Mouse (Mus musculus) liver, embryonic 13.5 days (tissue): ENCODE data around the gene Hist1h4k. TPM values are rescaled to one million over a fixed set of nuclear protein-coding genes. Genes with fewer than 3 reads are reported as not detected.
A peak's percentile ranks its signal among the peaks of the same experiment; 100 is the strongest.
"Not testable (repeated sequence)": the region's sequence is repeated elsewhere in the genome, so short reads cannot be mapped to it uniquely, and the experiment has no call there.

Experiments
- ATAC-seq: fragments of 200-750 bp; cut with Nextera tagmentation; 2 replicates; pipeline ENCODE4 v1.8.0; 2017; ENCODE audit warnings: low read depth, mild to moderate bottlenecking, moderate number of reproducible peaks, moderate library complexity
- DNase-seq: peaks from one replicate; pipeline ENCODE4 v3.0.0; 2022
- H3K27ac ChIP-seq: fragments of 300-500 bp; sonication (generic); 2 replicates; pipeline ENCODE4 v1.5.1; 2015; ENCODE audit warnings: moderate library complexity, mild to moderate bottlenecking, inconsistent platforms
- H3K27me3 ChIP-seq: fragments of 300-500 bp; sonication (generic); 2 replicates; pipeline ENCODE4 v1.6.1; 2015; ENCODE audit warnings: mild to moderate bottlenecking, inconsistent platforms
- H3K36me3 ChIP-seq: fragments of 300-500 bp; sonication (generic); 2 replicates; pipeline ENCODE4 v1.6.1; 2015; ENCODE audit warnings: mild to moderate bottlenecking, inconsistent platforms
- H3K4me1 ChIP-seq: fragments of 300-500 bp; sonication (generic); replicated peaks from 2 replicates; pipeline ENCODE4 v1.6.1; 2015; ENCODE audit warnings: inconsistent platforms
- H3K4me2 ChIP-seq: fragments of 300-500 bp; sonication (generic); 2 replicates; pipeline ENCODE4 v1.6.1; 2015; ENCODE audit warnings: inconsistent platforms, mild to moderate bottlenecking, moderate library complexity
- H3K4me3 ChIP-seq: fragments of 300-500 bp; sonication (generic); replicated peaks from 2 replicates; pipeline ENCODE4 v1.5.1; 2015; ENCODE audit warnings: mild to moderate bottlenecking, inconsistent platforms
- H3K9ac ChIP-seq: fragments of 300-500 bp; sonication (generic); 2 replicates; pipeline ENCODE4 v1.6.1; 2015; ENCODE audit warnings: mild to moderate bottlenecking, inconsistent platforms
- H3K9me3 ChIP-seq: fragments of 300-500 bp; sonication (generic); replicated peaks from 2 replicates; pipeline ENCODE4 v1.6.1; 2016; ENCODE audit warnings: inconsistent platforms
- WGBS: fragments of 180-500 bp; shearing (Covaris S2); methylation state at CpG from one replicate; pipeline ENCODE4 v1.1.7; 2015; ENCODE audit not compliant: insufficient replicate concordance; 5-methylcytosine and 5-hydroxymethylcytosine counted together
- polyA plus RNA-seq: library from polyadenylated mRNA; unstranded; fragments of >200 nt; fragmentation: Nextera tagmentation; extraction: Ambion mirVana; gene quantifications from 2 replicates; pipeline ENCODE4 v1.2.1, GENCODE M21; 2015

Hist1h4k gene
- polyA plus RNA-seq, 1 experiment from 2014 or later = 5.6 TPM

DNA sequence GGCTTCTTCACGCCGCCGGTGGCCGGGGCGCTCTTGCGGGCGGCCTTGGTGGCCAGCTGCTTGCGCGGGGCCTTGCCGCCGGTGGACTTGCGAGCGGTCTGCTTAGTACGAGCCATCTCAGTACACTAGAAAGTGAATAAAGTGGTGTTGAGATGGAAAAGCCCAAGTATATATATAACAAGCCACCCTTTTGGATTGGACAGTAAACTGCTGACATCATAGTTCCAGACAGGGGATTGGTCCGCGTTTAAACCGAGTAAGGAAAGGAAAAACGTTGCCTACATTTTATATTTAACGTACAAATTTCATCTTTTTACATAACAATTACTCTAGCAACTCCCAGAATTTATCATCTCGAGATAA, 32.9 kb upstream of the Hist1h4k start, which contains the start of gene Hist1h3i:
TSS of gene Hist1h3i (minus strand) at position 116 of the 363 bp plus-strand sequence.
- DNase-seq (peak; percentile 76), ATAC-seq (peak; percentile 39)
- Histone ChIP-seq H3K4me3 (peak within 1 kb of the TSS; percentile 60), H3K9me3 (no peaks in the 10 kb centered on the region), H3K4me2 (peak within 1 kb of the TSS; percentile 74), H3K27ac (peak within 1 kb of the TSS; percentile 100), H3K4me1 (peaks cover 47% of the 10 kb centered on the region), H3K9ac (peak within 1 kb of the TSS; percentile 84), H3K27me3 (no peaks in the 10 kb centered on the region), H3K36me3 (no peaks in the 10 kb centered on the region)
- under 1% methylated on average over 13 of the region's 20 CpGs for WGBS

DNA sequence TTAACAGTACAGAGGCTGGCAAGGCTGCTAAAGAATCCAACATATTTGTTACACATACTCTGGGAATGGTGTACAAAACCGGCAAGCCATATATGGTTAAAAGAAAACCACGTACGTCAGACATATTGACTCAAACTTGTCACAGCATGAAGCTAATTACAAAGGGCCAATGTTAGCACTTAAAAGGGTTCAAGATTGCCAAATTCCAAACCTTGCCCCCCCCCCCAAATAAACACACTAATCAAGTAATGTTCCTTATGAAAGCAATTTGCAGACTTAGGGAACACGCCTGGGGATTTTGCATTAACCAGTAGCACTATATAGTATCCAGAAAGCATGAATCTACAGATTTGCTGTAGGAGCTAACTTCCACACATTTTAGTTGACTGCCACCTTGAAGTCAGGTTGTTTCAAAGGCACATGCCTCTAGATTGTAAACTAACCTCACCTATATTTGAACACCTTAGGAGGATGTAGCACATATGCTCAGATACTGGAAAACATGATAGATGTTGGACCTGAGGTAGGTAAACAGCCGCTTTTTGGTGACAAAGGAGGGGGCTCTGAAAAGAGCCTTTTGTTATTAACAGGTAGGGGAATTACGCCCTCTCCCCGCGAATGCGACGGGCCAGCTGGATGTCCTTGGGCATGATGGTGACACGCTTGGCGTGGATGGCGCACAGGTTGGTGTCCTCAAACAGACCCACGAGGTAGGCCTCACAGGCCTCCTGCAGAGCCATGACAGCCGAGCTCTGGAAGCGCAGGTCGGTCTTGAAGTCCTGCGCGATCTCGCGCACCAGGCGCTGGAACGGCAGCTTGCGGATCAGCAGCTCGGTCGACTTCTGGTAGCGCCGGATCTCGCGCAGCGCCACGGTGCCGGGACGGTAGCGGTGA, 32.3 kb upstream of the Hist1h4k start:
- peak; percentile 68 for DNase-seq
- 1% methylated on average over 15 of the region's 35 CpGs for WGBS
- peak; percentile 4 for ATAC-seq
- H3K27me3 ChIP-seq, H3K36me3 ChIP-seq, H3K9me3 ChIP-seq: not testable (repeated sequence)
- peak overlapping the region; percentile 74 for H3K4me2 ChIP-seq
- peaks cover 47% of the 10 kb centered on the region for H3K4me1 ChIP-seq
- peak overlapping the region; percentile 100 for H3K27ac ChIP-seq
- peak overlapping the region; percentile 78 for H3K9ac ChIP-seq
- peak overlapping the region; percentile 60 for H3K4me3 ChIP-seq

DNA sequence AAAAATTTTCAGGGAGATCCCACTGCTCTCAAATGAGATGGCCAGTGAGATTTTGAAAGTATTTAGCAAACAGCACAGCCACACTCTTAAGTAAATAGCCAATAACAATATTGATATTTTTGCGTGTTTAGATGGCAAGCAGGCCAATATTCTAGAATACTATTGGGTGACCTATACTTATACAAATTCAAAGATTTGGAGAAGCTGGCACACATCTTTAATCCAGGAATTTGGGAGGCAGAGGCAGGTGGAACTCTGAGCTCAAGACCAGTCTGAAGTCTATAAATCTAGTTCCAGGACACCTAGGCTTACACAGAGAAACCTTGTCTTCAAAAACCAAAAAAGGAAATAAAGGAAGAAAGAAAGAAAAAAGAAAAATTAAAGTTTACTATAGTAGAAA, 31.3 kb upstream of the Hist1h4k start:
- H3K27ac ChIP-seq = peak overlapping the region; percentile 100
- H3K4me1 ChIP-seq = peaks cover 56% of the 10 kb centered on the region
- H3K9ac ChIP-seq = peak overlapping the region; percentile 64
- no peaks in the 10 kb centered on the region for H3K9me3 ChIP-seq
- 75% methylated on average over 1 of the region's 1 CpGs for WGBS
- DNase-seq = no peak
- no peak for ATAC-seq
- H3K4me3 ChIP-seq = peak overlapping the region; percentile 35; the same call in 1 of the 2 replicates
- no peaks in the 10 kb centered on the region for H3K36me3 ChIP-seq
- peak overlapping the region; percentile 74 for H3K4me2 ChIP-seq
- H3K27me3 ChIP-seq = no peaks in the 10 kb centered on the region

DNA sequence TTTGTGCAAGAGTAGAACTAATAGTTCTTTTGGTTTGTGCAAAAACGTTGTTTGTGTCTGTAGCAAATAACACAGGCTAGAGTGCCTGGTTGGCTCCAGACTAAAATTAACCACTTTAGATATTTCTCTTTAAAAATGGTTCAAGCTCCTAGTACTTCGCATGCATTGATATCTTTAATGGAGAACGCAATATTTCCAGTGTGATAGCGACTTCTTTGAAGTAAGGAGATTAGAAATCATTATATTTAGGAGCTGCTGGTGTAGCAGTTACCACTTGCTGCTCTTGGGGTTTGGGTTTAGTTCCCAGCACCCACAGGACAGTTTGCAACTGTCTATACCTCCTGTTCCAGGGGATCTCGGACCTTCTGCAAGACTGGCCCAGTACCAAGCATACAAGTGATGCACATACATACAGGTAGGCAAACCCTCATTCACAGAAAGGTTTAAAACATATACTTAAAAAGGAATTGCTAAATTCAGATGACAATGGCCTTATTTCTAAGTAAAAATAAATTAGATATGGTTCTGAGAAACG, 30.8 kb upstream of the Hist1h4k start:
- Histone ChIP-seq H3K4me1 (peaks cover 59% of the 10 kb centered on the region), H3K4me3 (peak overlapping the region; percentile 73), H3K27ac (peak overlapping the region; percentile 100), H3K4me2 (peak overlapping the region; percentile 91), H3K27me3 (no peaks in the 10 kb centered on the region), H3K9ac (peak overlapping the region; percentile 93), H3K36me3 (no peaks in the 10 kb centered on the region), H3K9me3 (no peaks in the 10 kb centered on the region)
- no peak for ATAC-seq
- 29% methylated on average over 6 of the region's 6 CpGs for WGBS
- DNase-seq = no peak

DNA sequence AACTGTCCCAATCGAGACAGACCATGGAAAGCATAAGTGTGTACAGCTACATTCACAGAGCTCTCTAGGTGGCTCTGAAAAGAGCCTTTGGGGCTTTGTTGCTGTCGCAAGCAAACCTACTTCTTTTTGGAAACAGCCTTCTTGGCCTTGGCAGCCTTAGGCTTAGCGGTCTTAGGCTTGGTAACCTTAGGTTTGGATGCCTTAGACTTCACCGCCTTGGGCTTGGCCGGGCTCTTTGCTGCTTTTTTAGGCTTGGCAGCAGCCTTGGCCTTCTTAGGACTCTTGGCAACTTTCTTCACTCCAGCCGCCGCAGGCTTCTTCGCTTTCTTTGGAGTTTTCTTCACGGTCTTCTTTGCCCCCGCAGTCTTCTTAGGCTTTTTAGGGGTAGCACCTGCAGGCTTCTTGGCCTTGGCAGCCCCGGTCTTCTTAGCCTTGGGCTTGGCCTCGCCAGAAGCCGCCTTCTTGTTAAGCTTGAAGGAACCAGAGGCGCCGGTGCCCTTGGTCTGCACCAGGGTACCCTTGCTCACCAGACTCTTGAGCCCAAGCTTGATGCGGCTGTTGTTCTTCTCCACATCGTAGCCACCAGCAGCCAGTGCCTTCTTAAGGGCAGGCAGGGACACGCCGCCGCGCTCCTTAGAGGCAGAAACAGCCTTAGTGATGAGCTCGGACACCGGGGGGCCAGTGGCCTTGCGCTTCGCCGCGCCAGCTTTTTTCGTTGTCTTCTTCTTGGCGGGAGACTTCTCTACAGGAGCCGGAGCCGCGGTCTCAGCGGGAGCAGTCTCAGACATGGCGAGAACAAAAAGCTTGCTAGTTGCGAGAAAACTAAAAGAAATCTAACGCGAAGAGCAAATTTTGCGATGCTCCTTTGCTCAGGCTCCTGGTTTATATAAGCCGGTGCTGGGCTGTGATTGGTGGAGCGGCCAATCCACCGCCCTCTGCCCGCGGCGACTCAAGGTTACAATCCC, 29.7 kb upstream of the Hist1h4k start, which contains the start of gene Hist1h1b:
TSS of gene Hist1h1b (minus strand) at position 859 of the 965 bp plus-strand sequence.
- H3K4me3 ChIP-seq = peak within 1 kb of the TSS; percentile 73
- ATAC-seq (peak; percentile 54), DNase-seq (peak; percentile 87)
- peaks cover 57% of the 10 kb centered on the region for H3K4me1 ChIP-seq
- H3K9me3 ChIP-seq = no peaks in the 10 kb centered on the region
- peak within 1 kb of the TSS; percentile 93 for H3K9ac ChIP-seq
- H3K36me3 ChIP-seq = no peaks in the 10 kb centered on the region
- H3K27ac ChIP-seq = peak within 1 kb of the TSS; percentile 100
- no peaks in the 10 kb centered on the region for H3K27me3 ChIP-seq
- peak within 1 kb of the TSS; percentile 91 for H3K4me2 ChIP-seq
- WGBS = under 1% methylated on average over 44 of the region's 44 CpGs

DNA sequence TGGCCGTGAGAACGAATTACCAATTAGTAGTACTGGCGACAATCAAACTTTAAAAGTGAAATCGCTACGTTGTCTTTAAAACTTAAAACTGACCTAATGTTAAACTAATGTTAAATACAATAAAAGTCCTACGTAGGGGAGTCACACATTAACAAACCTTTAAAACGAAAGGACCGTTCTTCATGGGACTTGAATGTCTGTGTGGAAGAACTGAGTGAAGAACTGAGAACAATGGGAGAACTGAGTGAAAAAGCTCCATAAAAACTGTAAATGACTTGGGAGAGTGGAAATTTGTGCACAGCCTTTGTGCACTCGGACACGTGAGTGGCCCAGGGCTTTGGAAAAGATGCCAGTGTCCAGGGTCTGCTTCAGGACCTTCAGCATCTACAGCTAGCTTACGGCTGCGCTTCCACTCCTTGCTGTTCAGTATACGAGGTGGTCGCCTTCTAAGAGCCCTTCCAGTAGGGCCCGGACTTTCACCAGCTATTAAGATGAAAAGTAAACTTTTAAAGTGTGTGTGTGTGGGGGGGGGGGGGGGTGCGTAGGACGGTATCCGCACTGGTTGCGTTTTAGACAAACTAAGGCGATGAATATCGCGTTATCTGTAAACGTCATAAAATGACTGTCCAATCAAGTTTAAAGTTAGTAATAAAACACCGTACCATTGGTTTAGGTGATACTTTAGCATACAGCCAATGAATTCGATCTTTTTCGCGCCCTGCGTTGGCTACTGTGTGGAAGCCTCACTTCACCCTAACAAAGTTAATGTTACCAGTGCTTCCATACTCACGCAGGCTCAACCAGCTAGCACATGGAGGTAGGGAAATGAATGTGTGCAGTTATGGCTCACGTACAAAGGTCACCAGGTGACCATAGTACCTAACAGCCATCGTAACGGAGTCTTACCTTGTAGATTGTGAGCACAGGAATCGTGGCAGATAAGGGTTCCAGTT, 28.8 kb upstream of the Hist1h4k start:
- H3K4me2 ChIP-seq = peak overlapping the region; percentile 91
- DNase-seq (peak; percentile 78), ATAC-seq (peak; percentile 70)
- H3K27ac ChIP-seq = peak overlapping the region; percentile 100
- no peaks in the 10 kb centered on the region for H3K27me3 ChIP-seq
- H3K9ac ChIP-seq = peak overlapping the region; percentile 93
- WGBS = 3% methylated on average over 33 of the region's 33 CpGs
- 0 out of 2 replicates have a peak, but pooled peaks cover 3% of the 10 kb centered on the region for H3K36me3 ChIP-seq
- peak overlapping the region; percentile 73 for H3K4me3 ChIP-seq
- peaks cover 54% of the 10 kb centered on the region for H3K4me1 ChIP-seq
- H3K9me3 ChIP-seq = no peaks in the 10 kb centered on the region

DNA sequence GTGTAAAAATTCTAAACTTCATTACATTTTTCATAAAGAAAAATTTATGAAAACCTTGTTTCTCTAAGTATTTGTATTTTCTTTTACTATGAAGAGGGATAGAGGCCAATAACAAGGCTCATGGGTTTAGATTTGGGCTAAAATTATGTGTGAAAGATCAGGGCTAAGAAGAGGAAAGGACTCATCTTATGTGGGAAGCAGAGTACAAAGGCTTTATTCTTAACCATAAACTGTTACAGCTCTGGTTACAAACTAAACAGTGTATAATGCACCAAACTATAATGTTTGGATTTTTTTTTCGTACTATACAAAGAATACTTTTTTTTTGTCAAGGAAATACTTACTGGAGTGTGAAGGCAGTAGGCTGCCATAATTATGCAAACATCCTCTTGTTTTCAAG, 5.4 kb upstream of the Hist1h4k start:
- peak overlapping the region; percentile 70 for H3K9ac ChIP-seq
- ATAC-seq (no peak), DNase-seq (no peak)
- no peaks in the 10 kb centered on the region for H3K27me3 ChIP-seq
- peak overlapping the region; percentile 64 for H3K4me2 ChIP-seq
- H3K9me3 ChIP-seq = no peaks in the 10 kb centered on the region
- peak overlapping the region; percentile 50 for H3K4me3 ChIP-seq
- H3K27ac ChIP-seq = peak overlapping the region; percentile 99
- no peaks in the 10 kb centered on the region for H3K36me3 ChIP-seq
- WGBS = 78% methylated on average over 1 of the region's 1 CpGs
- peaks cover 27% of the 10 kb centered on the region for H3K4me1 ChIP-seq

DNA sequence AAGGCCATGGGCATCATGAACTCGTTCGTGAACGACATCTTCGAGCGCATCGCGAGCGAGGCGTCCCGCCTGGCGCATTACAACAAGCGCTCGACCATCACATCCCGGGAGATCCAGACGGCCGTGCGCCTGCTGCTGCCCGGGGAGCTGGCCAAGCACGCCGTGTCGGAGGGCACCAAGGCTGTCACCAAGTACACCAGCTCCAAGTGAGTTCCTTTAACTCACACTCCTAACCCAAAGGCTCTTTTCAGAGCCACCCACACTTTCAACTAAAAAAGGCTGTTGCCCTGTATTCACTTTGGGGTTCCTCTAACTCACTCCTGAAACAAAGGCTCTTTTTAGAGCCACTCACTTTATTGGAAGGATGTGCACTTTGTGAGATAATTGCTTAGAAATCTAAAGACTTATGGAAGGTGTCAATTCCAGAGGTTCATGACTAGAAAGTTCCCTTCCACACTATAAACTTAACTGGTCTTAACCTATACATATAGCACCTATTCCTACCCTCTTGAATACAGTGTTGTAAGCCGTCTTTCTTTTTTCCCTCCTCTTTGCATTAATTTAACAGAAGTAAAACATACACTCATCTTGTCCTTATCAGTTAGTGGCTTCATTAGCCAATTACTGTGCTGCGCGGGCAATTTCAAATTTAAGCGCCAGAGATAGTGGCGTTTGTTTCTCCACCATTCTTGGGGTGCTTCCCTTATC, 4.1 kb upstream of the Hist1h4k start:
- peak overlapping the region; percentile 99 for H3K27ac ChIP-seq
- H3K9ac ChIP-seq = peak overlapping the region; percentile 75
- not testable (repeated sequence) for H3K27me3 ChIP-seq, H3K9me3 ChIP-seq, H3K36me3 ChIP-seq
- peak; percentile 20 for ATAC-seq
- peaks cover 27% of the 10 kb centered on the region for H3K4me1 ChIP-seq
- WGBS = under 1% methylated on average over 20 of the region's 26 CpGs
- peak overlapping the region; percentile 78 for H3K4me2 ChIP-seq
- DNase-seq = peak; percentile 61
- peak overlapping the region; percentile 56 for H3K4me3 ChIP-seq

DNA sequence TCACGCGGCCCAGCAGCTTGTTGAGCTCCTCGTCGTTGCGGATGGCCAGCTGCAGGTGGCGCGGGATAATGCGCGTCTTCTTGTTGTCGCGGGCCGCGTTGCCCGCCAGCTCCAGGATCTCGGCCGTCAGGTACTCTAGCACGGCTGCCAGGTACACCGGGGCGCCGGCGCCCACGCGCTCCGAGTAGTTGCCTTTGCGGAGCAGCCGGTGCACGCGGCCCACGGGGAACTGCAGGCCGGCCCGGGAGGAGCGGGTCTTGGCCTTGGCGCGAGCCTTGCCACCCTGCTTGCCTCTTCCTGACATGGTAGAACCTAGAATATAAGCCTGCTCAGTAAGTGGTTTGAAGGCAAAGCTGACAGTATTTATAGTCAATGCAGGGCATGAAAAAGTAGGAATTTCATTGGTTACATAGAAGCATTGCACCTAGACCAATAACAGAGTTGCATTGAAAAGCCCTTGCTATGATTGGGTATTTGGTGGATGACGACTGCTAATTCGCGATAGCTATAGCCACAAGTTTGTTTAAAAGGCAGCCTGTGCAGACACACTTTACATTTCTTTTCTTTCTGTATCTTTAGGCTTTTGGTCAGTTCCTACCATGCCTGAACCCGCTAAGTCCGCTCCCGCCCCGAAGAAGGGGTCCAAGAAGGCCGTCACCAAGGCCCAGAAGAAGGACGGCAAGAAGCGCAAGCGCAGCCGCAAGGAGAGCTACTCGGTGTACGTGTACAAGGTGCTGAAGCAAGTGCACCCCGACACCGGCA, 3.4 kb upstream of the Hist1h4k start, which contains the start of the genes Hist1h2ak and Hist1h2bn:
TSS of gene Hist1h2ak (minus strand) at position 304 of the 762 bp plus-strand sequence.
TSS of gene Hist1h2bn (plus strand) at position 600 of the 762 bp plus-strand sequence.
- Histone ChIP-seq H3K4me1 (peaks cover 31% of the 10 kb centered on the region), H3K4me2 (peak within 1 kb of the TSS; percentile 78), H3K4me3 (peak within 1 kb of the TSS; percentile 58), H3K27ac (peak within 1 kb of the TSS; percentile 99), H3K9ac (peak within 1 kb of the TSS; percentile 83)
- H3K36me3 ChIP-seq, H3K27me3 ChIP-seq, H3K9me3 ChIP-seq: not testable (repeated sequence)
- ATAC-seq (peak; percentile 81), DNase-seq (peak; percentile 92)
- 1% methylated on average over 48 of the region's 50 CpGs for WGBS
